Mouse (Mus musculus): ENCODE results near the gene Cntn5.

DNA sequence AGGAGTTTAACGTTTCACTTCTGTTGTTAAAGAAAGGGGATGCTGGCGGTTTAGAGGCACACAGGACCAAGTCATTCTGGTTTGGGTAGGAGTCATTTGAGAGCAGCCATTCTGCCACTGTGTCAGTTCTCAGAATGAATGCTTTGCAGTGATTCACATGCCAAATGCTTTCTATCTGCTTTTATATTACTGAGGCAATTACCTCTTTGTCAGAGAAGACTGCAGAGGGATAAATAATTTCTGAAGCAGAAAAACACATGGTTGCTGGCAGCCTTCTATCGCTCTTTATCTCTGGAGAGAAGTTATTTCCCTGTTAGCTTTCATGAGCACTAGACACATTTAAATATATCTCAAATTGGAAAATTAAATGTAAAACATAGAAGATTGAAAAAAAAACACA lies 1207.9 kb downstream of the Cntn5 start:
- TF ChIP-seq POLR2A (IDR thresholded peaks at IDR 0.05; ENCODE audit: borderline replicate concordance, insufficient read depth, low read length) (no peak), CTCF (IDR thresholded peaks at IDR 0.05; ENCODE audit: borderline replicate concordance, insufficient read depth, low read depth, low read length) (no peak)

Measured in cerebellum, adult 2 months (tissue).